Mouse (Mus musculus): ENCODE measurements at regions not wholly inside any gene's neighbourhood (a gene's known extent, or its start where the extent isn't known, plus 50 kb on each side); places are given as distances from the start of the nearest gene placed in this dataset.

DNA sequence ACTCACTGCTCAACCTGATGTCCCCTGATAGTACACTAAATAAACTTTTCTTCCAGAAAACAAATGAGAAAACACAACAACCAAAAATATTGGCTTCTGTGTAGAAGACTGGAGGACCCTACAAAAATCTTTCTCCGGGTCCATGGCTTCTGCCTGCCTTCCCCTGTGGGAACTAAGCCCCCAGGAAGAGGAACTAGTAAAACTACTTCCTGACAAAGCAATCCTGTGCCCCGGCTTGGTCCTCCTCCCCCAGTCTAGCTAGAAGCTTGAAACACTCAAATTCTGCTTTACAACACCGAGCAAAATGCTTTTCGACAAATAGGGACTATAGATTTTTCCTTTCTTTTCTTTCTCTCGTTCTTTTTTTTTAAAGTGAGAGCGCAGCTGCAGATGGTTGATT, 51.3 kb upstream of the Mki67 start:
- DNase-seq, result no peak

DNA sequence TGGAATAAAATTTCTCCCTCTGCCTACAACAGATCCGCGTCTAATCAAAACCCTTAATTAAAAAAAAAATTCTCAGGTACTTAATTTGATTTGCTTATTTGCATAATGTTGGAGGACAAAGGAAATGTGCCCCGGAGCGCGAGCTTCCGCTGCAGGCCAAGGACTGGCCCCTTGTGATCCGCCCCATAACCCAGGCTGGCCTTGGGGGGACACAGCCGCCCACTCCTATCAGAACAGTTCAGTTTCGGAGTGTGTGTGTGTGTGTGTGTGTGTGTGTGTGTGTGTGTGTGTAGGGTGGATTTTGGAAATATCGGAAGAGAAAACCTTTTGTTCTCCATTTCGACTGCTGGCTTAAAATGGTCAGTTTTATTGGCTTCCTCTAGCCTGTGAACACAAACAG, 51.9 kb upstream of the Mki67 start:
- no peak for DNase-seq

DNA sequence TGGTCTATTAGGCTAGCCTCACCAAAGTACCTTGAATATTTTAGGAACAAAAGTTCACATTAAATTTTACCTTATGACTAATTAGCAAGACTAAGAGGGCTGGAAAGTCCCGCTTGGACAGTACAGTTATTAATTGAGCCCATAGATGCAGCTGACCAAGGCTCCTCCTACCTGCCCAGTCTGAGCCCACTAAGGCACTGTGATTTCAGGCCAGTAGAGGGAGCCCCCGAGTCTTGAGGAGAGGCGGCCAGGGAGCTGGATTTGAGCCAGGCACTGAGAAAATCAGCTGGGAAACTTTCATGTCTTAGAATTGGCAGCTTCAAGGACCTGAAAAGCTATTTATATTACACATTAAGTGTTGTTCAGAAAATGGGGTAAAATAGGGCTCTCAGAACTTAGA, 52.4 kb upstream of the Mki67 start:
- DNase-seq, result peak; percentile 69 to 72

DNA sequence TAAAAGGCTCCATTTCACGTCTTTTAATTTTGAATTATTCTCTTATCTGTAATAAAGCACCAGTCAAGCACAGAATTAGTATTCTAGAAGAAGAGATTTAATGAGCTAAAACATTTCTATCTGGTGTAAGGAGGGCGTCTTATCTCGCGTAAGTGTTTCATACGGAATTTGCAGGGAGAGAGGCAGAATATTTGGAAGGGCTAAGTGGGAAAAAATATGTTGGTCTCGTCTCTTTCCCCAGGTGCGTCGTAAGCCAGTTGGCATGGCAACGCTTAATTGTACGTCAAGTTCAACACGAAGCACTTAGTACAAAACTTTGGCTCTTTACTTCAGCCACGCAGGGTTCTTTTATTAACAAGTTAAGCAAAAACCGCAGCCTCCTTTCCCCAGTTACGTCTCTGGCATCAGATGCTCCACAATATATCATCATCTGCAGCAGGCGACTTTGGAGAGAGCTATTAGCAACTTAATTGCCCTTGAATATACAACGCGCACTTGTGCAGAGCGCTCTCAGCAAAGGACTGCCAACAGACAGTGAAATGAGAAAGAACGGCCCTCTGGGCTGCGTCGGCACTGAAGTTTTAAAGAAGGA, 53.0 kb upstream of the Mki67 start:
- no peak for DNase-seq

DNA sequence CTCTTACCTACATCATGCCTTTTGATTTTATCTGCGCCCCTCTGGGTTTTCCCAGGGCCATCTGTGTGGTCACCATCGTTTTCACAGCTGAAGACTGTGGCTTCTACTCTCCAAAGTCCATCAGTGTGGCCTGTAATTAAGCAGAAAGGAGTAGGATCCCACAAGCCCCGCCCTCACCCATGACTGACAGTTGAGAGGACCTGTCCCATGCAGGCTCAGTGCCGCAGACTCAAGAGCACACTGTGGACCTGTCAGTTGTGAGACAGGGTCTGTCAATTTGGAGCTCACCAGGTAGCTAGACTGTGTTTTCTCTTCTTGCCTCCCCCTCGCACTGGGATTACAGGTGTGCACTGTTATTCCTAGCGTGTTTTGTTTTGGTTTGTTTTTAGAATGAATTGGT, 53.9 kb upstream of the Mki67 start:
- no peak for DNase-seq

DNA sequence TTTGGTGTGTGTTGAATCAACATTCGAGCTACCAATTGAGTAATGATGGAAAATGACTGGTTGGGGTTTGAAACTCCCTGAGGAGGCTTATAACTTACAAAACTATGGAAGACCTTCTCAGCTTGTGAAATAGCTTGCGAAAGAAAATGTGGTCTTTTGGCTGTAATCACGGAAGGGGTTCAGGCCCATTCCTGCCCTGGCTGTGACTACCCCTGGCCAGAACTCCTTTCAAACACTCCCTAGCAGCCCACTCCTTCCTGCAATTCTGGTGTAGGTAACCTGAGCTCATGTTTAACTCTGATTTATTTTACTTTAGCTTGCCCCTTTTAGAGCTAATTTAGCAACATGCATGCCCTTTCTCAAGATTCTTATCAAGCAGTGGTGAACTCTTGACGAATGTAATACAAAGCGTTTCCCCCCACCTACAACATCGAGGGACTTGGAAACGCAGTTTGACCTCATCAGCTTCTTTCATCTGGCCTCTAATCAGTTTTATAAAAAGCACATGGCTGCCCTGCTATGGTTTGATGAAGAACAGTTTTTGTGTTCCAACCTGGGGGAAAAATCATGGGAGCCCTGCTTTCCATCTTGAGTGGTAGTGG, 59.8 kb upstream of the Mki67 start:
- DNase-seq, result no peak

DNA sequence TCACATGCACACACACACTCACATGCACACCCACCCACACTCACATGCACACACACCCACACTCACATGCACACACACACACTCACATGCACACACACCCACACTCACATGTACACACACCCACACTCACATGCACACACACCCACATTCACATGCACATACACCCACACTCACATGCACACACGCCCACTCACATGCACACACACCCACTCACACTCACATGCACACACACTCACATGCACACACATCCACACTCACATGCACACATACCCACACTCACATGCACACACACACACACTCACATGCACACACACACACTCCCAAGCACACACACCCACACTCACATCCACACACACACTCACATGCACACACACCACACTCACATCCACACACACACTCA, 74.0 kb upstream of the Mki67 start:
- DNase-seq, result no peak

DNA sequence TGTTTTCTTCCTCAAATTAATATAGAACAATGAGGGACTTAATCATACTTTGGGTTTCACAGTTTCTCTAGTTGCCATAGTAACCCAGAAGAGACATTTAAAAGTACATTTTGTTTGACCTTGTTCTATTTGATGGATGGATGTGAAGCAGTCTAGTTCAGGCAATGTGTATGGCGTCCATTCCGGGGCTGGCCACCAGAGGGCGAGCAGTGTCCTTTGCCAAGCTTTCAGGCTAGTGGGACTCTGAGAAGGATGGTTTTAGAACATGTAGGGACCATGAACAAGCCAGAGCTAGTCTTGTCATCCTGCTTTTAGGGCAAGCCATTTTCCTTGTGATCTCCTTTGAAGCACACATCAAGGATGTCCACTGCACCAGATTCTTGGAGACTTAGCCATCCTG, 74.8 kb upstream of the Mki67 start:
- peak; percentile 60 to 65 for DNase-seq

DNA sequence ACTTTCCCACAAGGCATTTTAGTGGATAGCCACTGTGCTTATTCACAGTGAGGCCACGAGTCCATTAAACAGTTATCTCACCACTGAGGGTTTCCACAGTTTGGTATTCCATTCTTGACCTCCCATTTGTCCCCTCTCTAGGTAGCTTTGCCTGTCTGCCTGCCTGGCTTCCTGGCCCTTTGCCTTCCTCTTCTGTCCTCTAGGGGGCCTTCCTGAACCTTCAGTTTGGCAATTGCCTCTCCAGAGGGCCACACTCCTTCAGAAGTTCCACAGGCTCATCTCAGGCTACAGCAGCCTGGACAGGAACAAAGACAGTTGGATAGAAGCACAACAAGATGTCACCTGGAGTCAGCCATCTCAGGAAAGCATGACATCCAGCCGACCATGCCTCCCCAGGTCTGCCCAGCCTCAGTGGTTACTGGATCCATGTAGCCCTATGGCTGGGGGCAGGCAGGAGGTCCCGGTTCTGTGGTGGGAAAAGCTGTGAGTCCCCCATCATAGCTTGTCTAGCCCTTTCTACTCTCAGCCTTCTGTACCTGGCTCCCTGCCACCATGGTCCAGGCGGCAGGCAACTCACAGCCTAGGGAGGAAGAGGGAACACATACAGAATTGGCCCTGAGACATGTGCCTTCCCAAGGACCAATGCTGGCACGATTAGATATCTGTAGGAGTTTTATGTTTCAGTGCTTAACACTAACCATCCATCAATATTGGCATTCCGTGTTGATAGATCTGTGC, 76.0 kb upstream of the Mki67 start:
- no peak for DNase-seq

DNA sequence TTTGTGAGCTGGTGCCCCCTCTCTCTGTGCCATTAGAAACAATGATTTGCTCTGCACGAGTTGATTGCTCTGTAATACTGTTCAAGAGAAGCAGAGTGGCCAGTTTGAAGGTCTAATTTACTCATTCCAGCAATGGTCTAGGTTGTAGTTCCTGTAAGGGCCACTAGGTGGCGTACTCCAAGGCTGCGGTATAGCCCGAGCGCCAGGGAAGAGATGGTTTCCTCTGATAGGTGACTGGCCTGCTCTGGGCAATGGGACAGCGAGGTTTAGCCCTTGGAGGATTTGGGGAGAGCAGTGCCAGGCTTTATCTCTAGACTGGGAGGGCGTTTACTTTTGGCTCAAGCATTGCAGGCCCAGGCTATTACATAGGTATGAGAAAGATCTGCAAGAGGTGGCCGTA, 76.8 kb upstream of the Mki67 start:
- DNase-seq, result peak; percentile 64 to 66

DNA sequence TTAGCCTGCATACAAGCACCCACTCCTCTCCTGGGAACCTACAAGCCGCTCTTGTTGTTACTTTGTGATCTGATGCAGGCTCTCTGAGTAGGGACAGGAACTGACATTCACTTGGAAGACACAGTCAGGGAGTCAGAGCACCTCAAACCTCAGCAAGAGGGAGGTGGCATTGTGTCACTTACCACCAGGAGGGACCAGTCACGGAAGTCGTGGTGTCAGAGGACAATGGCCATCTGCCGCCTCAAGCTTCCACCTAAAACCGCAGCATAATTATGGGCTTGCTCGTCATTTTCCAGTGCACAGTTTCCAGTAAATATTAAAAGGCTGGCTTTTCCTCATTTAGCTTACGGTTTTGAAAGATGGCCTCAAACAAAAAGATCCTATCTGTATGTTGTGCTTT, 78.1 kb upstream of the Mki67 start:
- no peak for DNase-seq

DNA sequence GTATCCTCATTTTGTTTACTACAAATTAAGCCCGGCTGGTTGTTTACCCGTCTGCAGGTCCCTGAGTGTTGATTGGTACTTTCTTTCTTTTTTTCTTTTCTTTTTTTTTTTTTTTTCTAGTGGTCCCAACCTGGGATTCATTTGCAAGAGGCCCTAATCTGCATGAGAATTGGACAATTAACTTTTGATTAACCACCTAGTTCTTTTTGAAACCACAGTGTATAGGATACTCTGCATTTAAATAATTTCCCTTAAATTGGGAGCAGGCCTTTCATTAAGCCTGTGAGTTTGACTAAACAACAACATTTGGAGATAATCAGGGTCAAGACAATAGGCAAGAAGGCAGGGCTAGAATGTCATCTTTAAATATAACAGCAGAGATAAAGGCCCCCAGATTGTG, 78.5 kb upstream of the Mki67 start:
- DNase-seq, result no peak

DNA sequence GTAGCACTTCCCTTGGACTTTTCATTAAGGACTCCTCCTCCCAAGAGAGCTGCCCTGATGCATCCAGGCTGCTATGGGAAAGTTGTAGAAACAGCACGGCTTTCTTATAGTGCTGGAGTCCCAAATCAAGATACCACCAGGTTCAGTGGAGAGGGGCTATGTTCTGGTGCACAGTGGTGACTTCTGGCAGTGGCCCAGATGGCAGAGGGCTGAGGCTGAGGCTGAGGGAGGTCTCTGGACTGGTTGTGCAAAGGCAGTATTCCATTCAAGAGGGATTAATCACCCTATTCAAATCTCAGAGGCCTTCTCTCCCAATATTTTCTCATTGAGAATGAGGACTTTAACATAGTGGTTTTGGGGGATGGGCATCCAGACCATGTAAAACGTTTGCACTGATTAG, 82.3 kb upstream of the Mki67 start:
- no peak for DNase-seq

DNA sequence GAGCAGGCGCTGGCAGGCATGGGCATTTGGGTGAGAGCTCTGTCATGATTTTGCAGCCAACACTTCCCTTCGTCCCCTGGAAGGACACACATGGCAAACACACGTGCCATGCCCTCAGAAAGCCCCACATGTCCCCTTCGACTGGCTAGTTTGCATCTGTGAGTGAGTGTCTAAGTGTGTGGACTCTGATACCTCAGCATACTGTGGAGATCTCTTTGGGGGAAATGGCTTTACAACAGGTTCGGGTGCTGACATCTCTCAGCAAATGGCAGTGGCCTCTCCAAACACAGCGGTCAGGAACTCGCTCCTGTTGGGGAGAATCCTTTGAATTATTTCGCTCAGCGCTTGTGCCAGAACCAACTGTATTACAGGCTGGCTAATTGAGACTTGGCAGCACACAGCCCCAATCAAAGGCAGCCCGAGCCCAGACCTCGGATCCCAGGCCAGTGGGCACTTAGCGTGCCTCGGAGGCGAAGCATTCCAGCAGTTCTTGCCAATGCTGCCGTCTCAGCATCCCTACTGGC, 86.5 kb upstream of the Mki67 start:
- no peak for DNase-seq

DNA sequence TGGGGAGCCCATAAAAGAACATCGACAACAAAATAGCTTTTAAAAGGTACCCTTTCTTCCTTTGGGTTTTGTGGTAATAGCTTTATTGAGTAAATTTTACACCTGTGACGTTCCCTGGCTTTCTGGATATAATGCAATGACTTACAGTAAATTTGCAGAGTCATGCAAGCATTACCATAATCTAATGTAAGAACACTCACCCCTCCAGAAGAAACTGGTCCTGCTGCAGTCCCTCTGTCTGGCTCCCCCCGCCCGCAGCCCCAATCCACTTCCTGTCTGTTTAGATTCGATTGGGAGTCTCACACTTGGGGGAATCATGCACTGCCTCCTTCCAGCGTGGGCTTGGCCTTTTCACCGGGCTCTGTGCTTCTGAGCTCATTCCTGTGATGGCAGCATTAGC, 88.6 kb upstream of the Mki67 start:
- DNase-seq, result no peak

DNA sequence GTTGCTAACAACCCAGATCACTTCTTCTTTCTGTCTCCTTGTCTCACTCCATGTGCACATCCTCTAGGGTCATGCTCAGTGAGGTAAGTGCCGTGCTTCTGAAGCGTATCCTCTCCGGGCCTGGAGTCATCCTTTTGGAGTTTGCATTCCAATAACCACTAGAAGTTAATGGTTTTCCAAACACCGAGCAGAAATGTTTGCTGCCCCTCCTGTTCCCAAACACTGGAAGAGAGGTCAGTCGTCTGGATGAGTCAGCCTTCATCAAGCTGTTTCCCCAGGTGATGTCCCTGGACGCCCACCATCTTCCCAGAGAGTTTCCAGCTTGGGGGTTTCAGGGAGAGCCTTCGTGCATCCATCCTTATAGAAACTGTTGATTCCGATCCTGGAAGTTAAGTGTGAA, 90.0 kb upstream of the Mki67 start:
- DNase-seq, result no peak

DNA sequence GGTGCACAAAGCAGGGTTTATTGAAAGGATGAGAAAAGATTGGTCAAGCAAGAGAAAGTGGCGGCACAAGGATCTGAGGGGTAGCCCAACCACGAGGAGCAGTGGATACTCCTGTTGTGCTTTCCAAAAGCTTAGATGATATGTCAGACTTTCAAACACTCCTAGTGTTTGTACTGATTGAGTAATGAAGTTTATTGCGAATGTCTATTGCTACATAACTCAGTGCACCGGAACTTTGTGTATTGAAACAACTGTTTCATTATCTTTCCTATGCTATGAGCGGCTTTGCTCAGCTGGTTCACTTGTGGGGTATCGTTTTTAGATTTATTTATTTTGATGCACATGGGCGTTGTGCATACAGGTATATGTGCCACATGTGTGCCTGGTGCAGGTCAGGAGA, 90.5 kb upstream of the Mki67 start:
- DNase-seq, result no peak

DNA sequence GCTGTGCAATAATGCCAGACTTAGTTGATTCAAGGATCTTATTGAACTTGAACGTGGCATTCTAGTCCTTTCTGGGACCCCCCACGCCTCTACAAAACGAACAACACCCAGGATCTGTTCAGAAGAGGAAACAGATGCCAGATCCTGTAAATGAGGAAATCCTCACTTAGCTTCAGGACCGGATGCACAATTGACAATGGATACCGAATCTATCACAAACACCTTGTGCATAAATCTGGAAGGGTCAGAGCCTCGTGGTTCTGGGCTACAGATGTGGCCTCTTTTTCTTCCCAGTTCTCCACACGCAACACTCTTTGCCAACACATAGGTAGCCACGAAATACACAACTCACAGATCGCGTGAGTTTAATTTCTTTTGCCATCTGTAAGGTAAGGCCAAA, 93.0 kb upstream of the Mki67 start:
- no peak for DNase-seq

DNA sequence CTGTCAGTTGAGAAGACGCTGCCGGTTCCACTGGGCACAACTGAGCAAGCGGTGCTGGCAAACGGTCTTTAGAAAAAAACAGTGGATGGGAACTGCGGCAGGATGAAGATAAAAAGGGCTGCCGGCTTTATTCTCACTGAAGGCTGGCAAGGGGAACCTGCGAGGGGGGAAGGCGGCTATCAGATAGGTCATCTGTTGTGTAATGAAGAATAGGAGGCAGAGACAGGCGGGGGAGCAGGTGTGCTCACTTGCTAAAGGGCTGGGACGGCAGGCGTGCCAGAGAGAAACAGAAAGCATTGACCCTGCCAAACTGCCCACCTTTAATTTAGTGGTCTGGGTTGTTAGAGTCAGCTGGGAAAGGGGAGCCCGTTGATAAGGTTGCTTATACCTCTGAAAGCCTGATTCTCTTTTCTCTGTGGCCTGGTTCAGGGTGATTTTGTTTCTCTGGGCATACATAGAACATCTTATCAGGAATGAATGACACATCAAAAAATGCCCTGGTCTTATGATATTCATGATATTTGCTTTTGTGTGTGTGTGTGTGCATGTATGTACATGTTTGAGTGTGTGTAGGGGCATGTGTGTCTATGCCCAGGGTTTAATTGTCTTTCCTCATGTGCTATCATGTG, 93.7 kb upstream of the Mki67 start:
- no peak for DNase-seq

DNA sequence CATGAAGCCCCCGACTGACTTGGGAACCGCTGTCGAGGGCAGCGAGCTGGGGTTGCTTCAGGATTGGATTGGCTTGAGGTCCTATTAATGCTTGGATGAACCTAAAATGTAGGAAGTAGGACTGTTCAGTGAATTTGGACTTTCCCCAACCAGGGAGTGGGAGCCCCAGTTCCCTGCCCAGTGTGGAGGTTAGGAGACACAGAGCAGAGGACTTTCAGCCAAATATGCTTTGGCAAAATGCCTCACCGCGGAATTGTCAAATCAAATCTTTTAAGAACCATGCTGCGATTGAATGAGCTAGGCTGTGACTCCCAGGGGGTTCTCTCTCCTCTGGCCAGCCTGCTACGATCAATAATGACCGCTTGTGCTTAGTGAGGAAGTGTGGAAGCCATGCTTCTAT, 94.8 kb upstream of the Mki67 start:
- DNase-seq, result no peak

DNA sequence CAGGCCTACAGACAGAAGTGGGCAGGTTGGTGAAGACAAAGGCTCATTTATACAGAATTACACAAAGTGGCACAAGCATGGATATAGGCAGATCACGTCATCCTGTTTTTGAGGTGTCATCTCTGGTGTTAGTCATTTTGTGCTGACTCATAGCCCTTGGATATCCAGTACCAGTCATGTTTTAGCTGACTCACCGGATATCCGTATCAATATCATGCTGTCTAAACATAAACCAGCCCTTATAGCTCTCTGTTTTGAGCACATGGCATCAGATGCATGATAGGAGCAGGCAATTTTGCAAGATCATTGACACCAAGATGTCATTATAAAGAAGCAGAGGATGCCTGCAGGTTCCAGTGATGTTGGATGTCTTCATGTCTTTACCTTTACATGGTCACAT, 97.5 kb upstream of the Mki67 start:
- no peak for DNase-seq

DNA sequence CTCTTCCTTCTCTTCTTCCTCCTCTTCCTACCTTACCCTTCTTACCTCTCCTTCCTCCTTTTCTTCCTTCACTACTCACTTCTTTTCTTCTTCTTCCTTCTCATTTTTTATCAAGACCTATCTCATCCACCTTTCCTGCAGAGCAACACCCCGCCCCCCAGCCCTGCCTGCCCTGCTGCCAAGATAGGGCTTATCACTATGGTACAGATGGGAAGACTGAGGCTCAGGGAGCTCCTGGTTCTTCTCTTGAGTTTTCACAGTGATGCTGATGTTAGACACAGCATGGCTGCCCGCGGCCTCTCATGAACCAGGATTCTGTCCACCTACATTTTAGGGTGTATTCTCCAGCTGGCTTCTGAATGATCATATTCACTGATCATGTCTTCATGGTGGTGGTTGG, 100.0 kb upstream of the Mki67 start:
- DNase-seq, result no peak

DNA sequence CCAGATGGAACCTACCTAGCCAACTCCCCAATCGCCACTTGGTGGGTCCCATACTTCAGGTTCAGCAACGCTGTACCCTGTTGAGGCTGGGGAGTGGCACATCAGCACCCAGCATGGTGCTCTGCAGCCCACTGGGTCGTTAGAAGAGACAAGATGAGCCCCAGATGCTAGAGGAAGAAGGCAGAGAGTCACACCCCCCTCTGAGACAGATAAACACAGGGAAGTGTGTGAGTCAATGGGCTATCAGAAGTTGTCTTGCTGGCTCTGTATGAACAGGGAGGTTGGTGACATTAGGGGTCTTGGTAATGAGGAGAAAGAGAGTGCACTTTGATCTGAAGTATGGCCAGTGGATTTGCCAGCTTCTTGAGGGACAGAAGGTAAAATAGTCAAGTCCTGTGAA, 101.7 kb upstream of the Mki67 start:
- no peak for DNase-seq

DNA sequence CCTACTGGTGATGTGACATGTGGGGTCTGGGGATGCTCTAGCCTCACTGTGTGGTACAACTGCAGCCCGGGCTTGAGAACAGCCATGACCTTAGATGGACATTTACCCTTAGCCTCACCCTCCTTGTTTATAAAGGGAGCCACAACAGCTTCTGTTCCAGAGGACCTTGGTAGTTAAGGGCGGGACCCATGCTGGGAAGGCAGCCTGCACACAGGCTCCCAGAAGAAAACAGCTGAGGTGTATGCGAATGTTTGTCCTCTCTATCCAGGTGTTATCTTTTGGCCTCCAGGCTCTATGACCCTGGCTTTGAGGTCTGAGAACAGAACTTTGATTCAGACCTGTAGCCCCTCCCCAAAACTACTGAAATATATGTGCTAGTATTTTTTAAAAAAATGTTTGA, 102.1 kb upstream of the Mki67 start:
- no peak for DNase-seq

Data from B cell, adult 2 months (primary cell).